Mouse (Mus musculus): ENCODE results near the gene Fbxo44.

GRCm38 (mm10) chr4:148151267-148152168 is 8.8 kb downstream of the Fbxo44 start, which contains the start of gene Fbxo6:
- TF ChIP-seq POLR2A (IDR thresholded peaks at IDR 0.05; ENCODE audit: low read depth, low read length) (peak; percentile 46), CTCF (IDR thresholded peaks at IDR 0.05; ENCODE audit: borderline replicate concordance, insufficient read depth, low read length) (peak; percentile 40; the same call in 1 of the 2 replicates)

Data from embryonic fibroblast, embryonic 13.5 days (primary cell).